Mouse (Mus musculus): Measurements from ENCODE around the gene Csmd2.

GRCm38 (mm10) chr4:128153144-128153543 is 165.5 kb downstream of the Csmd2 start:
- TF ChIP-seq CTCF (IDR thresholded peaks at IDR 0.05; ENCODE audit: borderline replicate concordance, insufficient read depth, low read depth, low read length) (no peak), POLR2A (IDR thresholded peaks at IDR 0.05; ENCODE audit: borderline replicate concordance, insufficient read depth, low read length) (no peak)
